14 mouse cellular contexts compared by ENCODE assay signal in the genomic region with DNA sequence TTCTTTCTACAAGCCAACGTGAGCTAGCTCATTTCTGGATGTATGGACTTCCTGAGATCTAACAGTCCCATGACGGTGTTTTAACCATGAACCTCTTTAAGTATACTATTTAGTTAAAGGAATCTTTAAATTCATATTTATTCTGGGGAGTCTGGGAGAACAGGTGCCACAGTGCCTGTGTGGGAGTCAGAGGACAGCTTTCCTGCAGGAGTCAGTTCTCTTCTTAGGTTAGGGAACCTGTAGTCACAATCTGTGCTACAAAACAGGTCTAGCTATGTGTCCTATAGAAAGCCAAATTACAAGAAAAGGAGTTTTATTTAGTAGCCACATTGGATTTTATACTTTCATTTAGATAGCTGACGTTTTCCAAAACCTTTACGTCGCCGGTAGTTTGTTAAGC.
DNase-seq lines count a peak whose midpoint lies in the region; ATAC-seq and TF ChIP-seq lines count a peak whose summit lies in the region.
"Had no signal": no experiment of that assay in that cellular context is flagged by ENCODE, and none has a peak within 500 bp of the region (broad histone marks: within the 10 kb centered on the region; RNA-seq: fewer than 3 reads in every experiment).

No protein-coding gene starts in this region.

- intact Hi-C loops in gastrocnemius, adult 2 months (cut with DNase I) = no loop called here

- no peak for TF ChIP-seq CTCF in gastrocnemius, adult 2 months (IDR thresholded peaks at IDR 0.05)

- peak; percentile 64; the same call in 1 of the 2 replicates for ATAC-seq in frontal cortex, adult (ENCODE audit: low TSS enrichment)
- ATAC-seq: activated CD4-positive, CD25-positive, alpha-beta regulatory T cell, adult 4 months; CD4-positive, CD25-positive, alpha-beta regulatory T cell, adult 4 months; forebrain, embryonic 13.5 days; forebrain, embryonic 15.5 days; Patski had no signal

- no peak overlapping the region for H3K27ac ChIP-seq in gastrocnemius, adult 2 months
- H3K27ac ChIP-seq: embryonic facial prominence, embryonic 10.5 days; embryonic facial prominence, embryonic 12.5 days; forebrain, embryonic 13.5 days; forebrain, embryonic 15.5 days had no signal

- no peak overlapping the region for H3K4me3 ChIP-seq in gastrocnemius, adult 2 months
- H3K4me3 ChIP-seq: embryonic facial prominence, embryonic 10.5 days; embryonic facial prominence, embryonic 12.5 days; forebrain, embryonic 13.5 days; forebrain, embryonic 15.5 days had no signal

- DNase-seq in frontal cortex, postnatal 36 days (ENCODE audit: low spot score in 2 of 2) = no peak
- peak; percentile 36 for DNase-seq in layer of hippocampus, adult 9-11 months
- no peak for DNase-seq in layer of hippocampus, adult 9-10 months (ENCODE audit: low spot score)
- DNase-seq in gastrocnemius, adult 2 months = no peak
- DNase-seq: adrenal gland, adult 8-10 months; B cell, adult 2 months had no signal
